Mouse (Mus musculus): ENCODE results near the gene 1700069L16Rik. TPM values are rescaled to one million over a fixed set of nuclear protein-coding genes. Genes with fewer than 3 reads are reported as not detected.

Gene 1700069L16Rik
- polyA plus RNA-seq, 1 experiment from 2014 or later = not detected

DNA sequence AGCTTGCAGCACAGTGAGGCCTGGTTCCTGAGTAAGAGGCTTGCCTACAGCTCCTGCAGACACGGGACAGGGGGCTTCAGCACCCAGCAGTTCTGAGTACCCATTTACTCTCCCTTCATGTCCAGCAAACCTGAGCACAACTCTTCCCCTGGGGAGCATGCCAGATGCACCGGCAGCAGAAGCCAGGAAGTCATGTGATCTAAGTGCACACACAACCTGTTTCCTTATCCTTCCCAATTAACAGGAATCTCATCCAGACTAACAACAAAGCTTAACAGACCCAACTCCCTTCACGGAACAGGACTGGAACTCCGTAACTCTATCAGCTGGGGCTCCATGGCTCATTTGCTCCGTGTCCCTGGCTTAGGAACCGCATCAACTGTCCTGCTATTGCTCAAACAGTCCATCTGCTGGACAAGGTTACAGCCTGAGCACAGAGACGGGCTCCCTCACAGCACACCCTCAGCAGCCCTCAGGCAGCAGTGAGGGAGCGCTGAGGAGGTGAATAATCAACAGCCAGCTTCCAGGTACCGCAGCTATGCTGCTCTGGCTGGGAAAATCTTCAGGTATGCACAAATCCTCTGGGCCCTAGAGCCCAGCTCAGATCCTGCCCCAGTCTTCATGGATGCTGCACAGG is 27.1 kb upstream of the 1700069L16Rik start:
- no peak overlapping the region for H3K9ac ChIP-seq
- H3K27me3 ChIP-seq = no peaks in the 10 kb centered on the region
- 85% methylated on average over 9 of the region's 9 CpGs for WGBS
- H3K9me3 ChIP-seq = no peaks in the 10 kb centered on the region
- H3K4me3 ChIP-seq = no peak overlapping the region
- H3K27ac ChIP-seq = no peak overlapping the region
- H3K4me2 ChIP-seq (replicated peaks) = no peak overlapping the region
- ATAC-seq (ENCODE audit: low FRiP score, low read depth) = no peak
- no peaks in the 10 kb centered on the region for H3K4me1 ChIP-seq
- H3K36me3 ChIP-seq = peaks cover 100% of the 10 kb centered on the region

- WGBS = 91% methylated on average over 13 of the region's 13 CpGs
- ATAC-seq (ENCODE audit: low FRiP score, low read depth) = no peak
- Histone ChIP-seq H3K9ac (no peak overlapping the region), H3K27ac (no peak overlapping the region), H3K27me3 (no peaks in the 10 kb centered on the region), H3K4me2 (replicated peaks) (no peak overlapping the region), H3K4me3 (no peak overlapping the region), H3K36me3 (peaks cover 100% of the 10 kb centered on the region), H3K4me1 (no peaks in the 10 kb centered on the region), H3K9me3 (0 out of 2 replicates have a peak, but pooled peaks cover 7% of the 10 kb centered on the region)
Measured at GRCm38 (mm10) chr5:113748556-113749331, 24.2 kb upstream of the 1700069L16Rik start.

GRCm38 (mm10) chr5:113747629-113748028 is 23.1 kb upstream of the 1700069L16Rik start:
- 90% methylated on average over 5 of the region's 5 CpGs for WGBS
- no peak for ATAC-seq (ENCODE audit: low FRiP score, low read depth)

GRCm38 (mm10) chr5:113737607-113738237 is 13.2 kb upstream of the 1700069L16Rik start:
- Histone ChIP-seq H3K27ac (no peak overlapping the region), H3K27me3 (no peaks in the 10 kb centered on the region), H3K4me3 (no peak overlapping the region), H3K4me1 (peaks cover 25% of the 10 kb centered on the region), H3K36me3 (peaks cover 55% of the 10 kb centered on the region), H3K4me2 (replicated peaks) (peak overlapping the region; percentile 19; the same call in 1 of the 2 replicates), H3K9me3 (no peaks in the 10 kb centered on the region), H3K9ac (no peak overlapping the region)
- ATAC-seq (ENCODE audit: low FRiP score, low read depth) = no peak
- 91% methylated on average over 11 of the region's 11 CpGs for WGBS

More at GRCm38 (mm10) chr5:113747629-113748028, 23.1 kb upstream of the 1700069L16Rik start:
- Histone ChIP-seq H3K9ac (no peak overlapping the region), H3K4me1 (no peaks in the 10 kb centered on the region), H3K27me3 (no peaks in the 10 kb centered on the region), H3K9me3 (0 out of 2 replicates have a peak, but pooled peaks cover 7% of the 10 kb centered on the region), H3K4me3 (no peak overlapping the region), H3K36me3 (peaks cover 100% of the 10 kb centered on the region), H3K27ac (no peak overlapping the region), H3K4me2 (replicated peaks) (no peak overlapping the region)

GRCm38 (mm10) chr5:113736522-113737164 is 12.1 kb upstream of the 1700069L16Rik start:
- Histone ChIP-seq H3K4me2 (replicated peaks) (peak overlapping the region; percentile 85), H3K9me3 (no peaks in the 10 kb centered on the region), H3K27ac (peak overlapping the region; percentile 89; the same call in 1 of the 2 replicates), H3K27me3 (no peaks in the 10 kb centered on the region), H3K4me1 (peaks cover 25% of the 10 kb centered on the region), H3K9ac (peak overlapping the region; percentile 76), H3K36me3 (peaks cover 44% of the 10 kb centered on the region), H3K4me3 (peak overlapping the region; percentile 59)
- WGBS = 43% methylated on average over 15 of the region's 15 CpGs
- ATAC-seq (ENCODE audit: low FRiP score, low read depth) = no peak

DNA sequence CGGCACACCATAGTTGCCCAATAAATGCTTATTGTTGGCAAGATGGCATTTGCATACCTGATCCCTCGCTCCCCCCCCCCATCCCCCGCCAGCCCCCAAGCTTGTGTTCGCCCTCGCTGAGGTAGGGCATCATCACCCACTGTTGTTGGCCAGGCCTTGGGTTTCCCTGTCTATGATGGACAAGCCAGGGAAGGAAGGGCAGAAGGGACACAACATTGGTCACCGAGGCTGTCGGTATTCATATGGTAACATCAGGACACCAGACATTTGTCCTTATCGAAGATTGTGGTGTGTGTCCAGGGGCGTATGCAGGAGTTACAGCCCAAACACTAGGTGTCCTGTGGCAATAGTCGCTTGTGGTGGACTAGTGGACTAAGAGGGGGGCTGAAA is 11.5 kb upstream of the 1700069L16Rik start:
- Histone ChIP-seq H3K9me3 (no peaks in the 10 kb centered on the region), H3K36me3 (peaks cover 39% of the 10 kb centered on the region)
- ATAC-seq (ENCODE audit: low FRiP score, low read depth) = no peak

DNA sequence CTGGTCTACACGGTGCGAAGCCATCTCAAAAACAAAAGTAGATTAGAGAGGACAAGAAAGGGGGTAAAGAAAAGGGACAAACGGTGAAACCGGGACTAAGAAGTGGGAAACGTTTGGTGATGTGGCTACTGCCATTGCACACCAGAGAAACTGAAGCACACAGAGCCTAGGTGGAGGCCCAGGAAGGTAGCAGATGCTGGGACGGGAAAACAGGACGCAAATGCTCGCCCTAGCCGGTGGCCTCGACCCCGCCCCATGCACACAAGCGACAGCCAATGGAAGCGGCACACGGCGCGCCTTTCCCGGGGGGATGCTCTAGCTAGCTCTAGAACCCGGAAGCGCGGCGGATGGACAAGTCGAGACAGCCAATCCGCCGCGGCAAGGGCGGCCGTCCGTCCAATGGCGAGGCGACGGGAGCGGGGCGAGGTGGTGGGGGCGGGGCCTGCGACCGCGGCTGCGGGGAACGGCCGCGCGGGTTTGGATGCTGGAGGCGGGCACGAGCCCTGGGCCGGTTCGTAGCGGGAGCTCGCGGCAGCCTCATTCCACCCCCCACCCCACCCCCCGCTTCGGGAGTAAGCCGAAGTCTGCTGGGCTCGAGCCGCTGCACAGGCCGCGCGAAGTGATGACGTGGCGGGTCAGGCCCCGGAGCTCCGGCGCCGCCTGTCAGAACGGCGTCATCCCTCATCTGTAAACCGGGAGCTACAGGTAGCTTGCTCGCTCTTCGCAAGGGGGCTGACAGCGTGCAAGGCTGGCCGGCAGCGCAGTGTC is 11.0 kb upstream of the 1700069L16Rik start, which contains the start of gene Ficd:
Gene Ficd, plus strand, starts transcription at position 459 of the 768 bp plus-strand sequence.
- Histone ChIP-seq H3K27me3 (no peaks in the 10 kb centered on the region), H3K4me3 (peak within 1 kb of the TSS; percentile 59), H3K27ac (peak within 1 kb of the TSS; percentile 89), H3K36me3 (peaks cover 33% of the 10 kb centered on the region), H3K4me2 (replicated peaks) (peak within 1 kb of the TSS; percentile 85), H3K9me3 (no peaks in the 10 kb centered on the region), H3K9ac (peak within 1 kb of the TSS; percentile 76), H3K4me1 (peaks cover 22% of the 10 kb centered on the region)
- ATAC-seq (ENCODE audit: low FRiP score, low read depth) = peak; percentile 96
- 1% methylated on average over 71 of the region's 71 CpGs for WGBS

More for the DNA sequence above, 11.5 kb upstream of the 1700069L16Rik start:
- H3K27ac ChIP-seq = peak overlapping the region; percentile 89
- WGBS = 4% methylated on average over 10 of the region's 10 CpGs
- H3K4me2 ChIP-seq (replicated peaks) = peak overlapping the region; percentile 85
- peak overlapping the region; percentile 59 for H3K4me3 ChIP-seq
- no peaks in the 10 kb centered on the region for H3K27me3 ChIP-seq
- peak overlapping the region; percentile 76 for H3K9ac ChIP-seq
- peaks cover 25% of the 10 kb centered on the region for H3K4me1 ChIP-seq

- peak overlapping the region; percentile 56 for H3K9ac ChIP-seq
- peak overlapping the region; percentile 89 for H3K27ac ChIP-seq
- H3K4me2 ChIP-seq (replicated peaks) = peak overlapping the region; percentile 66
- H3K4me3 ChIP-seq = peak overlapping the region; percentile 59
- H3K9me3 ChIP-seq = no peaks in the 10 kb centered on the region
- no peaks in the 10 kb centered on the region for H3K27me3 ChIP-seq
- ATAC-seq (ENCODE audit: low FRiP score, low read depth) = no peak
- peaks cover 28% of the 10 kb centered on the region for H3K36me3 ChIP-seq
- WGBS = 32% methylated on average over 7 of the region's 7 CpGs
- H3K4me1 ChIP-seq = peaks cover 24% of the 10 kb centered on the region
Measured at GRCm38 (mm10) chr5:113735023-113735344, 10.4 kb upstream of the 1700069L16Rik start.

GRCm38 (mm10) chr5:113734376-113734775 is 9.8 kb upstream of the 1700069L16Rik start:
- Histone ChIP-seq H3K4me2 (replicated peaks) (no peak overlapping the region), H3K4me1 (peaks cover 24% of the 10 kb centered on the region), H3K4me3 (no peak overlapping the region), H3K36me3 (peaks cover 22% of the 10 kb centered on the region), H3K9ac (no peak overlapping the region), H3K27me3 (no peaks in the 10 kb centered on the region), H3K27ac (no peak overlapping the region), H3K9me3 (no peaks in the 10 kb centered on the region)
- WGBS = 76% methylated on average over 5 of the region's 5 CpGs
- ATAC-seq (ENCODE audit: low FRiP score, low read depth) = no peak

GRCm38 (mm10) chr5:113732182-113732581 is 7.6 kb upstream of the 1700069L16Rik start:
- Histone ChIP-seq H3K27me3 (no peaks in the 10 kb centered on the region; the same call in 1 of the 2 replicates), H3K27ac (no peak overlapping the region), H3K4me2 (replicated peaks) (no peak overlapping the region), H3K9ac (no peak overlapping the region), H3K4me3 (no peak overlapping the region), H3K36me3 (no peaks in the 10 kb centered on the region), H3K4me1 (peaks cover 20% of the 10 kb centered on the region), H3K9me3 (no peaks in the 10 kb centered on the region)
- WGBS = 23% methylated on average over 6 of the region's 6 CpGs
- ATAC-seq (ENCODE audit: low FRiP score, low read depth) = no peak

- Histone ChIP-seq H3K9ac (no peak overlapping the region), H3K27ac (no peak overlapping the region), H3K9me3 (no peaks in the 10 kb centered on the region), H3K4me1 (peaks cover 10% of the 10 kb centered on the region), H3K4me2 (replicated peaks) (no peak overlapping the region), H3K4me3 (no peak overlapping the region), H3K36me3 (no peaks in the 10 kb centered on the region), H3K27me3 (no peaks in the 10 kb centered on the region; the same call in 1 of the 2 replicates)
- ATAC-seq (ENCODE audit: low FRiP score, low read depth) = no peak
- 89% methylated on average over 7 of the region's 7 CpGs for WGBS
Measured at GRCm38 (mm10) chr5:113731174-113731573, 6.6 kb upstream of the 1700069L16Rik start.

All from limb, embryonic 13.5 days (tissue).